Mouse (Mus musculus) WW6 (cell line): ENCODE measurements around the gene Txnip.

Experiments used
- DNase-seq: peaks from one replicate; pipeline ENCODE4 v3.0.0-alpha.2; 2013; ENCODE audit warnings: low read depth, low spot score

Gene Txnip

DNA sequence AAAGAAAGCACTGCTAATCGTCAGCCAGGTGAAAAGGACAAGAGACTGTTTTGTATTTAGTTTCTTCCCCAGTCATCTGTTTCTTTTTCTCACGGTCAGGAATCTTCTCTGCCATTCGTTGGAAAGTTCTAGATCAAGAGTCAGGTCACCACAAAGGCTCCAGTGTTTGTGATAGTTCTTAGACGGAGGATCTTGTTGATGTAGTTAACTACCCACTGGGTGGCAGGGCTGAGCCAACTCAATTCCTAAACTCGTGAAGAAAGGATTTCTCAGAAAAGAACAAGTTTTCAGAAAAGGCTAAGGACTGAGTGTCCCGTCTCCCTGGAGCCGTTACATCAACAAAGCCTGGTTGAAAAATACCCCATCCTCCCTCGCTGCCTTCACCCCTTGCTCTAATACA is 6.6 kb upstream of the Txnip start:
- no peak for DNase-seq

DNA sequence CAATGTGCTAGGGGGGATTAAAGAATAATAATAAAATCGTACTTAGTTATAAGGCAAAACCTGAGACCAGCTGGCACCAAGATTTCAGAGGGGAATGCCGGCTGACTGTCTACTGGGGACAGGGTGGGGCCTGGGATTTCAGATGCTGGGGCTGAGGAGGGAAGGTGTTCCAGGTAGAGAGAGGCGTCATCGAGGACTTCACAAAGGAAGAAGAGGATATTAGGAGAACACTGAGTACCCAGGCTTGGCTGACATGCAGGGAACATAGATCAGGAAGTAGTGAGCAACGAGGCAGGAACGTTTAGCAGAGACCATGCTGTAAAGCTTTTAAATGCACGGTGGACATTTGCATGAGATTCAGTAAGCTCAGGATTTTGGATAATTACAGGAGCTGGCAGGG is 5.9 kb upstream of the Txnip start:
- no peak for DNase-seq

DNA sequence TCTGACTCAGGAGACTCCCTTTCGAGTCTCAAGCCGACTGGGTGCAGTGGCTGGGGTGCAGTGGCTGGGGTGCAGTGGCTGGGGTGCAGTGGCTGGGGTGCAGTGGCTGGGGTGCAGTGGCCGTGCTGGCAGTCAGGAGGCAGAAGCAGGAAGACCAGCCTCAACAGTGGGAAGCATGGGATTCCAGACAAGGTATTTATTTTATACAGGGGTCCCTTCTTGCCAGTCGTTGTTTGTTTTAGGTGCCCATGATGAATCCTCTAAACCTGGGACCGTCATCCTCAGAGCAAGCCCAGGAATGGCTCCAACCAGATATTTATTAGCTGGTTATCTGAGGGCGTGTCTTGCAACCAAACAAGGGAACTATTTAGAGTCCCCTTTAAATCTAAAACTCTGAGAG is 4.2 kb upstream of the Txnip start:
- no peak for DNase-seq

DNA sequence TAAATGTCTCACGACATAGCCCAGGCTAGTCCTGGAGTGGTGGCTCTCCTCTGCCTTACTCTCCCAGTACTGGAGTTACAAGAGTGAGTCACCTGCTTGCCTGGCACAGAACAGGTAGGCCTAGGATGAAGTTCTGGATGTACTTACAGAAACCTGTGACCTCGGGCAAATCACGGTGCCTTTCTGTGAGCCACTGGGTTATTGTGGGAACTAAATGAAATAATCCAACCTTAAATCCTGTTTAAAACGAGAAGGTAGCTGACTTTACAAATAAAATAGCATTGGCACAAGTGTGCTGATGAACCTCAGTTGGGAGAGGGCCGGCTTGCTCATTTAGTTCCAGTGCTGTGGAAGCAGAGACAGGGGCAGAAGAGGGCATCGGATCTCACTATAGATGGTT is 3.5 kb upstream of the Txnip start:
- DNase-seq, result no peak

DNA sequence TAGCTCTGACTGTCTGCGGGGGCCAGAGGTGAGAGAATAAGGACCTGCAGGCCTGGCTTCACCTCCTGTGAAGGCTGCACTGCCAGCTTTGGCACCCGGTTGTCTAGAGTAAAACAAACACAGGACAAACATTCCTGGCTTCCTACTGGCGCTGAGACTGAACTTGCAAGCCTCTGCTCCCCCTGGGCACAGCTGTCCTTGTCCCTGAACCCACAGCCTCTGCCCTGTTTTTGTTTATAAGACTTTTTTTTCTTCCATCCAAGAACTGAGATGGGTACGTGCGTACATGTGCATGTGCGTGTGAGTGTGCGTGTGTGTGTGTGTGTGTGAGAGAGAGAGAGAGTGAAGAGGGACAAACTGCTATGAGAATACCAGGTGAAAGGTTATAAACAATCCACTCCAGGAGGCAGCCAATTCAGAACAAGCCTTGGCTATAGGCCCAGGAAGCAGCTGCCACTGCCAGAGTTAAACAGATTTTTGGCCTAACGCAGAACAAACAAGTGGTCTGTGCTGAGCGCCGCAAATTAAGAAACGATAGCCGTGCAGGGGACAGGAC is 2.6 kb upstream of the Txnip start:
- no peak for DNase-seq

DNA sequence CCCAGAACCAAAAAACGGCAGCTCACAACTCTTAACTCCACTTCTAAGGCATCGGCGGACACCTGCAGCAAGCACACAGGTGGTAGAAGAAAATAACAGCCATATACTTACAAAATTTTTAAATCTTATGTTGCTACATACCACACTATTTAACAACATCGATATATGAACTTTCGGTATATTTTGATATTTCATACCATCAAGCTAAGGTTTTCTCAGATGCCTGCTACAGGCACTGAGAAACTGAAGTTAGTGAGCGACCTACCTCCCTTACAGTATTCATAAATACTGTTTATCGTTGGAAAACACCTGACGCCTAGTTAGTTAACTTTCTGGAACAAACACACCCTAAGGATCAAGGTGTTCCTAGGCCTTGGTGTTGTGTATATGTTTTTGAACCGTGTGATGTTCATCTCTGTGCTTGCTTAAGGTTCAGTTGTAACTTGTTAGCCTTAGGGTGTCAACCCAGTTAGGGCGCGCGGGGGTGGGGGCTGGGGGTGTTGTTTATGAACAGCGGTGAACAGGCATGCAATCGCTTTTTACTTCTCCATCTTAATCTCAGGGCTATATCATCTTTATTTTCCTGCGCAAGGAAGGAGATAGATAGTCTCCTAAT is 1.6 kb upstream of the Txnip start:
- no peak for DNase-seq

DNA sequence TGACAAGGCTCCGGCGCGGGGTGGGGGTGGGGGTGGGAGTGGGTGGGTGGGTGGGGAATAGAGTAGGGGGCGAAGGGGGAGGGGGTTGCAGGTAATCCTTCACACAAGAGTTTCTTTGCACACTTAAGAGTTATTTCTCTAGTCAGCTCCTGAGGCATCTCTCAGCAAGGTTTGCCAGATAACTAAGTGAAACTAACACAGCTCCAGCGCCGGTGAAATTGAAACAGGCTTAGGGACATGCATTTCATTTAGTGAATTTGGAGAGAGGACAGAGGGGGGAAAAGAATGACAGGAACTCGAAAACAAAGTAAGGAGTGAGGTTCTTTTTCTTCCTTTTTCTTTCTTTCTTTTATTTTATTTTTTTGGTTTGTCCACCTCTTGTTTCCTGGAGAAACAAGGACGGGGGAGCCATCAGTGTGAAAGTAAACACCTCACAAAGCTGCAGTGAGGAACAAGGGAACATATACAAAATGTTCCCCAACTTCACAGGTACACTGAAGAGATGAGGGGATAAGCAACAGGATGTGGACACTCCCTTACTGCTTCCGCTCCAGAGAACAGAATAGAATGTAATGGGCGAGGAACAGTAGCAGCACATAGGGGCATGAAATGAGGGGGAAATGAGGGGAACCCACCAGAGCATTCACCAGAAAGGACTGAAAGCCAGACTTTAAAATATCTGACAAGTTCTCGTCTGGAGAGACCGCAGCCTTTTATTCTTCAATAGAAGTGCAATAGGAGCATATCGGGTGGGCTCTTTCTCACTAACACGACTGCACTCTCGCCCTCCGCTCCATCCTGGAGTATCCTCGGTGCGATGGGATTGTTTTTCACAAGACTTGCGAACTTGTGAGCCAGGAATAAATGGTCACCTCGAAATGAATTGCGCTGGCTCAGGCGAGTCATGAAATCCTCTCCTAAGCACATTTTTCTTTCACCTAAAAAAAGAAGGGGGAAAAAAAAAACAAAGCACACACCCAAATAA is 814 bp upstream of the Txnip start:
- no peak for DNase-seq

DNA sequence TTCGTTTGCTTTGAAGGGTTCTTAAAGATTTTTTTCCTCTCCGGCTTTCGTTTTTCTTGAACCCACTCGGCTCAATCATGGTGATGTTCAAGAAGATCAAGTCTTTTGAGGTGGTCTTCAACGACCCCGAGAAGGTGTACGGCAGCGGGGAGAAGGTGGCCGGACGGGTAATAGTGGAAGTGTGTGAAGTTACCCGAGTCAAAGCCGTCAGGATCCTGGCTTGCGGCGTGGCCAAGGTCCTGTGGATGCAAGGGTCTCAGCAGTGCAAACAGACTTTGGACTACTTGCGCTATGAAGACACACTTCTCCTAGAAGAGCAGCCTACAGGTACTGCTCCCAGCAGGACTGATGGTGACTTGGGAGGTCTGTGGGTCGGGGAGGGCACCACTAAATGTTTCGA is 402 bp downstream of the Txnip start:
- no peak for DNase-seq

DNA sequence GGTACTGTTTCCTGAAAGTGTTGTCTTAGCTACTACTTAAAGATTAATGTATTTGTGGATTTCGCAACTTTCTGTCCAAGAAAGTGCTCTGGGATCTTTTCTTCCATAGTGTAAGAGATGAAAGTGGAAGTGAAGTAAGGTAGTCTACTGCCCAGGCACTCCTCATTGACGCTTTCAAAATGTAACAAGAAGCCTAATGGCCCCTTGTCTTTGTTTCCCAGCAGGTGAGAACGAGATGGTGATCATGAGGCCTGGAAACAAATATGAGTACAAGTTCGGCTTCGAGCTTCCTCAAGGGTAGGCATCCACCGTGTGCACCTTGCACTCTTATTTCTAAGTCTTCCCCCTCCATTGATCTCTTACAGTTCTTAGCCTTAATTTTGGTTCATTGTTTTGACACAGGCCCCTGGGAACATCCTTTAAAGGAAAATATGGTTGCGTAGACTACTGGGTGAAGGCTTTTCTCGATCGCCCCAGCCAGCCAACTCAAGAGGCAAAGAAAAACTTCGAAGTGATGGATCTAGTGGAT is 975 bp downstream of the Txnip start:
- no peak for DNase-seq

DNA sequence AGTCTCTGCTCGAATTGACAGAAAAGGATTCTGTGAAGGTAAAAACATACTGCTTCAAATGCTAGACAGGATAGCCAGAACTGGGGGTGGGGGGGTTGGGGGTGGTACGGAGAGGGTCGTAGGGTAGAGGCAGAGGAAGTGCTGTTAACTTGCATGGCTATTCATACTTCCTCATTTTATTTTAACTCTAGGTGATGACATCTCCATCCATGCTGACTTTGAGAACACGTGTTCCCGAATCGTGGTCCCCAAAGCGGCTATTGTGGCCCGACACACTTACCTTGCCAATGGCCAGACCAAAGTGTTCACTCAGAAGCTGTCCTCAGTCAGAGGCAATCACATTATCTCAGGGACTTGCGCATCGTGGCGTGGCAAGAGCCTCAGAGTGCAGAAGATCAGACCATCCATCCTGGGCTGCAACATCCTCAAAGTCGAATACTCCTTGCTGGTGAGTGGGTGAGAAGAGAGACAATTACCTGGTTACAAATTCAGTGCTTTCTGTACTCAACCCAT is 1.7 kb downstream of the Txnip start:
- no peak for DNase-seq

DNA sequence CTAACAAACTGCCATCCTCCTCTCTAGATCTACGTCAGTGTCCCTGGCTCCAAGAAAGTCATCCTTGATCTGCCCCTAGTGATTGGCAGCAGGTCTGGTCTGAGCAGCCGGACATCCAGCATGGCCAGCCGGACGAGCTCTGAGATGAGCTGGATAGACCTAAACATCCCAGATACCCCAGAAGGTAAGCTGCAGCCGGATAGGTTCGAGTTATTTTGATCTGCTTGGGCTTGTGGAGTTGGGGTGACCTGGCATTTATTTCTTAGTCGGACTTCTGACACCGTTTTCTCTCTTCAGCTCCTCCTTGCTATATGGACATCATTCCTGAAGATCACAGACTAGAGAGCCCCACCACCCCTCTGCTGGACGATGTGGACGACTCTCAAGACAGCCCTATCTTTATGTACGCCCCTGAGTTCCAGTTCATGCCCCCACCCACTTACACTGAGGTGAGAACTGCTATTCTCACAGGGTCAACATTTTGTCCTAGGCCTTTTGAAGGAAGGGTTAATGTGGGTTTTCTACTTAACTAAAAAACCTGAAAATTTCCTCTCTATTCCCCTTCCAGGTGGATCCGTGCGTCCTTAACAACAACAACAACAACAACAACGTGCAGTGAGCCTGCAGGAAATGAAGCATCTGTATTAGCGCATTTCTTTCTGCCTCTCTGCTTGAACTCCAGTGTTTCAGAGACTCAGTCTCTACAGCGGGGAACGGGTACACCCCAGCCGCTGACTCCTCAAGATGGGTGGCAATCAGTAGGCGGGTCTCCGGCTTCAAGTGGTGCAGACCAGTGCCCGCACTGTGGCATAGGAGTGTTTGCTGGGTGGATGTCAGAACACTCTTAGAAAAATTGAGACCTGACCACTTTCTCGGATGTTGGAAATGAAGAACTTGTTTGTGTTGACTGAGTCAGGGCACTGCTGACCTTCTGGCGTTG is 2.4 kb downstream of the Txnip start:
- no peak for DNase-seq

DNA sequence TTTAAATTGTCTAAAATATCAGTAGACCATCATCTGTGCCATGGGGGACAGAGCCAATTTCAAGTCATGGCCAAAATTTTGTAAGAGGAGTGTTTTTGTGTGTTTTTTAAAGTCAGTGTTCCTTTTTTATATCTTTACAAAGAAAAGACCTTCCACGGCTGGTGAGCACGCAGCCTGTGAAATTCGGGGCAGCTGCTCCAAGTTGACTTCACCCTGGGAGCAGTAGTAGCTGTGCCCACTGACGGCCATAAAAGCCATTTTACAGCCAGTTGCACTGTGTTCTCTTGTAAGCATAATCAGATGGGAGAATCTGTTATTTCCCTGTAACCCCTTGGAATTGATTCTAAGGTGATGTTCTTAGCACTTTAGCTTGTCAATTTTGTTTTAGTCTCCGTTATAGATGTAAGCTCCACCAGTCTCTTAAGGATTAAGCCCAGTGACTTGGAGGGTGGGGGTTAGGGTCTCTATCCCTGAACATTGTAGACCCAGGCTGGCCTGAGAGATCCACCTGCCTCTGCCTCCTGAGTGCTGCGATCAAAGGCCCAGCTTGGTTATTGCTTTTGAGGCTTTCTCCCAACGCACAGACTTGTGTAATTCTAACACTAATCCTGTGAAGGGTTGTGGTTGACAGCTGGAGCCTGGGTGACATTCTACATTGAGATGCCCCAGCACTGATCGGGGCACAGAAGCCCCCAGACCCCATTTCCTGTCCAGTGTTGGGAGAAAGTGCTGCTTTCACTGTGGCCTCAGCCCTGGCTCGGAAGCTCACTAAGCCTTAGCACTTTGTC is 3.3 kb downstream of the Txnip start:
- no peak for DNase-seq

DNA sequence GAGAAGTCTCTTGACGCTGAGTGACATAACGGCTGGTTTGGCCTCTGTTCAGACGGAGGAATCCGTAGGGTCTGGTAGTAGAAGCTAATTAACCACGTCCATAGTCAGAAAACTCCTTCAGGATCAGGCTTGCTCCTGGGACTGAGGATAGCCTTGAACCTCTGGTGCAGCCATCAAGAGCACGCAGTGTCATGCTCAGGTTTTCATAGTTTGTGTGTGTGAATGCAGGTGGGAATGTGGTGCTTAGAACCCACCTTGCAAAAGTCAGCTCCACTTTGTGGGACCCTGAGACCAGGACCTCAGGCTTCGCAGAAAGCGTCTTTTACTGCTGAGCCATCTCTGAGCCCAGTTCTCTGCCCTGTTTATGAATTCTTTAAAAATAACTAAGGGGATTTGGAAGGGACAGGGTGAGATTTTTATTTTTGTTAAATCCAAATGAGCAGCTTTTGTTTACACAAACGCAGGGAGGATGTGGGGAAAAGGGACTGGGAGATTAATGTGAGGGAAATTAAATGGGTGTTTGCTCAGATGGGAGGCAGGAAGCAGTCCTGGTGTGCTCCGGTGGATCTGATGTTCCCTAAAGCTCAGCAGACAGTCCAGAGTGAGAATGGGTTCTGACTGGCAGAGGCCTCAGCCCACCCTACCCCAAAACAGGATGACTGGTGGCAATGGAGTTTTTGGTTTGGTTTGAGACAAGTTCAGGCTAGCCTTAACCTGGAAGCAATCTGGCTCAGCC is 4.4 kb downstream of the Txnip start:
- no peak for DNase-seq

DNA sequence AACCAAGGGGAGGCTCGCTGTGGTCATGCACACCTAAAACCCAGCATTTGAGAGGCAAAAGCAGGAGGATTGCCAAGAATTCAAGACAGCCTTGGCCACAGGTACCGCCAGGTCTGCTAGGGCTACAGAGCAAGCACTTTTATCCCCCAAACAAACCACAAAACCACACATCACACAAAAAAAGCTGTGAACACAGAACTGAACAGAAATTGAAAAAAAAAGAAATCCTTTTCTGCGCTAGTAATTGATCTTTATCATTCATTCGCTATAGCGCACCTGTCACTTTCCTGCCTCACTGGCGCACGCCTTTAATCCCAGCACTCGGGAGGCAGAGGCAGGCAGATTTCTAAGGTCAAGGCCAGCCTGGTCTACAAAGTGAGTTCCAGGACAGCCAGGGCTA is 5.5 kb downstream of the Txnip start:
- DNase-seq, result no peak

DNA sequence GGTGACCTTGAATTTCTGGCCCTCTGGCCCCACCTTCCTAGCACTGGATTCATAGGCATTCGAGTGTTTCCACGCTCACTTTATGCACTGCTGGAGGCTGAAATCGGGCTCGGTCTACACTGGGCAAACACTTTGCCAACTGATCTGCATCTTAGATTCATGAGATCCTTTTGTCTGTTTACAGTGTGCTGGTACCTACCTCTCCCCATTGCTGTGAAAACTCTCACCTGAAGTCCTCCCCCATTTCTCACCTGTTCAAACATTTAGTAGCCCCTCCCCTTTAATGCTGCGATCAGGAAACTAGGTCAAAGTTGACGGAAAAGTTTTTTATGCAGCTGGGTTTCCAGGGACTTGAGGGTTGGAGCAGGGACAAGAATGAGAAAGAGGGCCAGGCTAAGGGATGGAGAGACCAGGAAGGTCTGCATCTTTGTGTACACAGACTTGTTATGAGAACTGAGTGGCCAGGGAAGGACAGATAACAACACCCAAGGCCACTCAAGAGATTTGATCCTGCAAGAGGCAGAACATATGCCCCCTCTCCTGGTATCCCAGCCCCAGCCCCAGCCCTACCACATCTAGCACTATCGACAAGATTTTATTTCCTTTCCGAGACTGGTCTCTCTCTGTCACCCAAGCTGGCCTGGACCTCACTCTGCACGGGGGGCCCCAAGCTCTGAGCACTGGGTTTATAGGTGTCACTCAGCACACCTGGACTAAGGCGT is 6.3 kb downstream of the Txnip start:
- DNase-seq, result no peak

DNA sequence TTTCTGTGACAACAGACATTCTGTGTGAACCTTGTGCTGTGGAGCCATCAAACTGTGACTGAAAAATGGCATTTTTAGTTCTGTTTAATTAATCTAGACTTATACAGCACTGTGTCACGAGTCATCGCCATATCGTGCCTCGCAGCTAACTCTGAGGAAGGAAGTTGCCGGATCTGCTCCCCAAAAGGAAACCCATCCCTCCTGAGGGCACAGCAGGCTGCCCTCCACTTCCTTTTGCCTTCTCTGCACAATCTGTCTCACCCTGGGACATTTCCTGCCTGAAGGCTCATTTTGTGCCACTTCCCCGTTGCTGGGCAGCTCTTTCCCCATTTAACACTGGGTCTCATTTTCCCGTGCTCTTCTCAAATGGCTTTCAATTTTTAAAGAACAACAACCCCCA is 6.9 kb downstream of the Txnip start:
- no peak for DNase-seq

DNA sequence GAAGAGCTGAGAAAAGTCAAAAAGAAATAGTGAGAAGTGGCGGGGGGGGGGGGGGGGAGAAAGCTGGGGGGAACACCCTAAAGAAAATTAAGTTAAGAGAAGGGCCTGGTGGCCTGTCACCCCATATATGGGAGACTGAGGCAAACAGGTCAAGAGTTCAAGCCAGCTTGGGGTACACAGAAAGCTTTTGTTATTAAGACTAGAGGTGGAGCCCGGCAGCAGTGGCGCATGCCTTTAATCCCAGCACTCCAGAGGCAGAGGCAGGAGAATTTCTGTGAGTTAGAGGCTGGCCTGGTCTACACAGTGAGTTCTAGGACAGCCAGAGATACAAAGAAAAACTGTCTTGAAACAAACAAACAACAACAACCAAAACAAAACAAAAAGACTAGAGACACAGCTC is 7.3 kb downstream of the Txnip start:
- no peak for DNase-seq

DNA sequence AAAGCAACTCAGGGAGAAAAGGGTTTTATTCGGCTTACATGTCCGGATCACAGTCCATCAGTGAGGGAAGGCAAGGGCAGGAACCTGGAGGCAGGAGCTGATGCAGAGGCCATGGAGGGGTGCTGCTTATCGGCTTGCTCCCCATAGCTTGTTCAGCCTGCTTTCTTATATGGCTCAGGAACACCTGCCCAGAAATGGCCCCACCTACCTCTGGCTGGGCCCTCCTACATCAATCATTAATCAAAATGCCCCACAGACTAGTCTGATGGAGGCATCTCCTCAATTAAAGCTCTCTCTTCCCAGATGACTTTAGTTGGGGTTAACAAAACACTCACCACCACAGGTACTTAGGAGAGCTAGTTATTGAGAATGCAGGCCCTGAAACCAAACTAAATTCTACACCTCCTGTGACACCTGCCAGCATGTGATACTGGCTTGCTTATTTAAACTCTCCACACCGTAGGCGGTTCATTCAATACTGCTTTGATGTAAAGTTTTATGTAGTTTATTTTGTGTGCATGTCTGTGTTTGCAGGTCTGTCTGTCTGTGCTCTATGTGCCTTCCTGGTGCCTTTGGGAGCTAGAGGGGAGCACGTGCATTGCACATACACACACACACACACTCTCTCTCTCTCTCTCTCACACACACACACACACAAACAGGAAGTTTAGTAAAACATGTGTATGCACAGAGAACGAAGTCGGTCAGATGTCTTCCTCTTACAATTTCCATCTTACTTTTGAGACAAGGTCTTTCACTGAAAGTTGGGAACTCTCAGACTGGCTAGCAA is 9.1 kb downstream of the Txnip start:
- DNase-seq, result no peak
